Mouse (Mus musculus) B cell, adult (primary cell): ENCODE measurements around the gene Prl7c1. TPM values are rescaled to one million over a fixed set of nuclear protein-coding genes. Genes with fewer than 3 reads are reported as not detected.

Experiments
- total RNA-seq: library from RNA; stranded (reverse); gene quantifications from 4 replicates; pipeline ENCODE4 v1.2.4, GENCODE M21; 2023; ENCODE audit not compliant: inconsistent age

The Prl7c1 gene
- not detected in 4 replicates for total RNA-seq

GRCm38 (mm10) chr13:27780704-27781103, at the start of gene Prl7c1:
Gene Prl7c1, minus strand, starts transcription at chr13:27780804.

GRCm38 (mm10) chr13:27801354-27801753, 20.8 kb upstream of the Prl7c1 start, which contains the start of gene Prl2a1:
Gene Prl2a1, plus strand, starts transcription at chr13:27801654.

Other genes with a start within 250 kb of the Prl7c1 start
- not detected in 4 replicates for gene Prl8a9, start 216.2 kb downstream of the Prl7c1 start, total RNA-seq
- not detected in 4 replicates for gene Prl8a1, start 198.6 kb downstream of the Prl7c1 start, total RNA-seq
- gene Prl7b1, start 170.2 kb downstream of the Prl7c1 start, total RNA-seq: not detected in 4 replicates
- gene Prl7a1, start 138.3 kb downstream of the Prl7c1 start, total RNA-seq: not detected in 4 replicates
- gene Prl7a2, start 112.8 kb downstream of the Prl7c1 start, total RNA-seq: not detected in 4 replicates
- gene Prl7d1, start 64.1 kb downstream of the Prl7c1 start, total RNA-seq: not detected in 4 replicates
- not detected in 4 replicates for gene Prl2a1, start 20.9 kb upstream of the Prl7c1 start, total RNA-seq
- gene Prl2c1, start 68.5 kb upstream of the Prl7c1 start, total RNA-seq: not detected in 4 replicates
- not detected in 4 replicates for gene Prl4a1, start 235.4 kb upstream of the Prl7c1 start, total RNA-seq